Mouse (Mus musculus) kidney, adult 2 months (tissue): ENCODE measurements around the gene Ly6g6f.

Source experiments
- CTCF ChIP-seq: fragments of 200-500 bp; conservative IDR thresholded peaks from 2 replicates; pipeline ENCODE4 v1.5.1; 2011; ENCODE audit warnings: low read depth, mild to moderate bottlenecking, control low read depth, low read length, moderate library complexity, mixed read lengths; ENCODE audit not compliant: insufficient read depth, insufficient read length
- POLR2A ChIP-seq: fragments of 200-500 bp; IDR thresholded peaks from one replicate; pipeline ENCODE4 v1.6.1; 2011; ENCODE audit warnings: low read depth, low read length, control low read depth

DNA sequence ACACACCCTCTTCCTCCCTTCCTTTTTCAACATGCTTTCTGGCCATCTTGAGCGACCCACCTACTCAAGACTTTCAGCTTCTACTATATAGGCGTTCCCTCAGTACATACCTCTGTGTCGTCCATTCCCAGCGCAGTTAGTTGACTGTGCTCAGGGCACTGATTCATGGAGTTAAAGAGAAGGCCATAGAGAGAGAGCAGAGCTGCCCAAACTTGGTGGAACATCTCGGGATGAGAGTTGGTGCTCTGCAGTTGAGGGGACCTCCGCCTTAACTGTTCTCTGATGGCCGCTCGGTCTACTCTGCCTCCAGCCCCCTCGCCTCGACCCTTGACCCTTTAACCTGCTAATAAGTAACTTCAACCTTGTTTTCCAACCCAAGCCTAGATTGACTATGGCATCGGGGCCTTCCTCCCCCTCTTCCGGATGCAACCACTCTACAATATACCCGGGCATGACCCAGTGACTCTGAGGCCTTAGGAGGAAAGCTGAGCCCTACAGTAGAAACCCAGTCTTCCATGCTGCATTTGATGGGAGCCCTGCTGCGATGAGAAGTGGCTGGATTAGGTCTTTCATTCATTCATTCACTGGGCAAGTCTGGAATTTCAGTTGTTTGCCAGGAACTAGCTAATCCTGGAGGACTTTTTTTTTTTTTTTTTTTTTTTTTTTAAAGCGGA is 46.2 kb upstream of the Ly6g6f start, which contains the start of gene Apom:
- TF ChIP-seq CTCF (no peak), POLR2A (no peak)
